Mouse (Mus musculus) lung, embryonic 16.5 days (tissue): ENCODE measurements at regions not wholly inside any gene's neighbourhood (a gene's known extent, or its start where the extent isn't known, plus 50 kb on each side); places are given as distances from the start of the nearest gene placed in this dataset.
A peak's percentile ranks its signal among the peaks of the same experiment; 100 is the strongest.

Experiments used
- ATAC-seq: fragments of 200-750 bp; cut with Nextera tagmentation; 2 replicates; pipeline ENCODE4 v1.8.0; 2017; ENCODE audit warnings: low read depth, mild to moderate bottlenecking, moderate library complexity
- H3K27ac ChIP-seq: fragments of 300-500 bp; sonication (generic); 2 replicates; pipeline ENCODE4 v1.5.1; 2014; ENCODE audit warnings: mild to moderate bottlenecking, control low read depth, low read length
- H3K27me3 ChIP-seq: fragments of 300-500 bp; sonication (generic); 2 replicates; pipeline ENCODE4 v1.6.1; 2014; ENCODE audit warnings: low read depth, low read length, mixed read lengths; ENCODE audit not compliant: control insufficient read depth, insufficient read depth
- H3K36me3 ChIP-seq: fragments of 300-500 bp; sonication (generic); 2 replicates; pipeline ENCODE4 v1.6.1; 2014; ENCODE audit warnings: low read length; ENCODE audit not compliant: control insufficient read depth, insufficient read depth
- H3K4me1 ChIP-seq: fragments of 300-500 bp; sonication (generic); replicated peaks from 2 replicates; pipeline ENCODE4 v1.6.1; 2014; ENCODE audit warnings: low read length, mixed read lengths; ENCODE audit not compliant: control insufficient read depth, insufficient read depth
- H3K4me2 ChIP-seq: fragments of 300-500 bp; sonication (generic); 2 replicates; pipeline ENCODE4 v1.6.1; 2014; ENCODE audit warnings: low read depth, low read length, control low read depth
- H3K4me3 ChIP-seq: fragments of 300-500 bp; sonication (generic); 2 replicates; pipeline ENCODE4 v1.5.1; 2014; ENCODE audit warnings: mild to moderate bottlenecking, low read length, control low read depth
- H3K9ac ChIP-seq: fragments of 300-500 bp; sonication (generic); 2 replicates; pipeline ENCODE4 v1.6.1; 2014; ENCODE audit warnings: low read length, control low read depth
- H3K9me3 ChIP-seq: fragments of 300-500 bp; sonication (generic); 2 replicates; pipeline ENCODE4 v1.6.1; 2016; ENCODE audit warnings: low read length; ENCODE audit not compliant: control insufficient read depth
- WGBS: fragments of 180-500 bp; shearing (Covaris S2); extraction: QIAGEN DNeasy Blood & Tissue Kit; methylation state at CpG from one replicate; pipeline ENCODE4 v1.1.7; 2014; 5-methylcytosine and 5-hydroxymethylcytosine counted together

- Histone ChIP-seq H3K36me3 (no peaks in the 10 kb centered on the region), H3K27me3 (no peaks in the 10 kb centered on the region), H3K9me3 (no peaks in the 10 kb centered on the region), H3K4me3 (no peak overlapping the region), H3K9ac (no peak overlapping the region), H3K4me1 (peaks cover 2% of the 10 kb centered on the region; the same call in 1 of the 2 replicates), H3K4me2 (no peak overlapping the region), H3K27ac (no peak overlapping the region)
- no peak for ATAC-seq
- WGBS, result 58% methylated on average over 3 of the region's 3 CpGs
Measured at GRCm38 (mm10) chr11:24226755-24227154, 148.9 kb downstream of the Bcl11a start.

GRCm38 (mm10) chr11:24233376-24233775 lies 155.5 kb downstream of the Bcl11a start:
- WGBS, result 45% methylated on average over 11 of the region's 11 CpGs
- Histone ChIP-seq H3K36me3 (no peaks in the 10 kb centered on the region), H3K4me2 (no peak overlapping the region), H3K4me1 (peaks cover 5% of the 10 kb centered on the region), H3K9ac (no peak overlapping the region), H3K4me3 (no peak overlapping the region), H3K27me3 (no peaks in the 10 kb centered on the region), H3K27ac (no peak overlapping the region), H3K9me3 (no peaks in the 10 kb centered on the region)
- peak; percentile 41; the same call in 1 of the 2 replicates for ATAC-seq

- H3K27me3 ChIP-seq, result no peaks in the 10 kb centered on the region
- no peaks in the 10 kb centered on the region for H3K9me3 ChIP-seq
- ATAC-seq, result peak; percentile 38; the same call in 1 of the 2 replicates
- H3K9ac ChIP-seq, result no peak overlapping the region
- H3K4me1 ChIP-seq, result peaks cover 5% of the 10 kb centered on the region
- H3K4me2 ChIP-seq, result no peak overlapping the region
- WGBS, result 16% methylated on average over 9 of the region's 9 CpGs
- no peaks in the 10 kb centered on the region for H3K36me3 ChIP-seq
- no peak overlapping the region for H3K27ac ChIP-seq
- no peak overlapping the region for H3K4me3 ChIP-seq
Measured at GRCm38 (mm10) chr11:24233821-24234220, 156.0 kb downstream of the Bcl11a start.

GRCm38 (mm10) chr11:24234422-24234821 lies 156.6 kb downstream of the Bcl11a start:
- Histone ChIP-seq H3K4me1 (peaks cover 5% of the 10 kb centered on the region), H3K27me3 (no peaks in the 10 kb centered on the region), H3K4me3 (no peak overlapping the region), H3K36me3 (no peaks in the 10 kb centered on the region), H3K9me3 (no peaks in the 10 kb centered on the region), H3K4me2 (no peak overlapping the region), H3K9ac (no peak overlapping the region), H3K27ac (no peak overlapping the region)
- whole genome bisulfite sequencing, result 42% methylated on average over 3 of the region's 3 CpGs
- ATAC-seq, result peak; percentile 23; the same call in 1 of the 2 replicates

- Histone ChIP-seq H3K36me3 (no peaks in the 10 kb centered on the region), H3K9ac (no peak overlapping the region), H3K27ac (no peak overlapping the region), H3K9me3 (no peaks in the 10 kb centered on the region), H3K4me3 (no peak overlapping the region), H3K4me2 (no peak overlapping the region), H3K27me3 (no peaks in the 10 kb centered on the region), H3K4me1 (peaks cover 8% of the 10 kb centered on the region)
- no peak for ATAC-seq
- WGBS, result 63% methylated on average over 4 of the region's 4 CpGs
Measured at GRCm38 (mm10) chr11:24235326-24235725, 157.5 kb downstream of the Bcl11a start.

- H3K9ac ChIP-seq, result no peak overlapping the region
- H3K27me3 ChIP-seq, result no peaks in the 10 kb centered on the region
- H3K4me3 ChIP-seq, result no peak overlapping the region
- H3K36me3 ChIP-seq, result no peaks in the 10 kb centered on the region
- H3K4me1 ChIP-seq, result peaks cover 4% of the 10 kb centered on the region; the same call in 1 of the 2 replicates
- ATAC-seq, result no peak
- no peaks in the 10 kb centered on the region for H3K9me3 ChIP-seq
- no peak overlapping the region for H3K27ac ChIP-seq
- 56% methylated on average over 6 of the region's 6 CpGs for WGBS
- H3K4me2 ChIP-seq, result no peak overlapping the region
Measured at GRCm38 (mm10) chr11:24239631-24240030, 161.8 kb downstream of the Bcl11a start.

- ATAC-seq, result no peak
- Histone ChIP-seq H3K4me2 (no peak overlapping the region), H3K9ac (no peak overlapping the region), H3K4me3 (no peak overlapping the region), H3K36me3 (no peaks in the 10 kb centered on the region), H3K4me1 (0 out of 2 replicates have a peak, but pooled peaks cover 4% of the 10 kb centered on the region), H3K27me3 (no peaks in the 10 kb centered on the region), H3K27ac (no peak overlapping the region), H3K9me3 (no peaks in the 10 kb centered on the region)
- WGBS, result 69% methylated on average over 4 of the region's 4 CpGs
Measured at GRCm38 (mm10) chr11:24242096-24242495, 164.2 kb downstream of the Bcl11a start.

GRCm38 (mm10) chr11:24242888-24243287 lies 165.0 kb downstream of the Bcl11a start:
- Histone ChIP-seq H3K9ac (no peak overlapping the region), H3K36me3 (no peaks in the 10 kb centered on the region), H3K4me2 (no peak overlapping the region), H3K27me3 (no peaks in the 10 kb centered on the region), H3K4me3 (no peak overlapping the region), H3K27ac (no peak overlapping the region), H3K9me3 (no peaks in the 10 kb centered on the region), H3K4me1 (0 out of 2 replicates have a peak, but pooled peaks cover 4% of the 10 kb centered on the region)
- ATAC-seq, result no peak
- WGBS, result 24% methylated on average over 2 of the region's 2 CpGs

- Histone ChIP-seq H3K27me3 (no peaks in the 10 kb centered on the region), H3K9me3 (no peaks in the 10 kb centered on the region), H3K9ac (no peak overlapping the region), H3K4me2 (no peak overlapping the region), H3K36me3 (no peaks in the 10 kb centered on the region), H3K27ac (no peak overlapping the region), H3K4me3 (no peak overlapping the region), H3K4me1 (no peaks in the 10 kb centered on the region)
- WGBS, result 86% methylated on average over 4 of the region's 4 CpGs
- no peak for ATAC-seq
Measured at GRCm38 (mm10) chr11:24245390-24245789, 167.5 kb downstream of the Bcl11a start.

GRCm38 (mm10) chr11:24246314-24246713 lies 168.5 kb downstream of the Bcl11a start:
- no peak overlapping the region for H3K9ac ChIP-seq
- H3K27me3 ChIP-seq, result no peaks in the 10 kb centered on the region
- no peak overlapping the region for H3K4me3 ChIP-seq
- H3K4me2 ChIP-seq, result no peak overlapping the region
- ATAC-seq, result no peak
- H3K27ac ChIP-seq, result no peak overlapping the region
- no peaks in the 10 kb centered on the region for H3K9me3 ChIP-seq
- H3K4me1 ChIP-seq, result no peaks in the 10 kb centered on the region
- H3K36me3 ChIP-seq, result no peaks in the 10 kb centered on the region
- 73% methylated on average over 3 of the region's 3 CpGs for WGBS
